ENCODE assay signal across 9 mouse cellular contexts in the genomic region with DNA sequence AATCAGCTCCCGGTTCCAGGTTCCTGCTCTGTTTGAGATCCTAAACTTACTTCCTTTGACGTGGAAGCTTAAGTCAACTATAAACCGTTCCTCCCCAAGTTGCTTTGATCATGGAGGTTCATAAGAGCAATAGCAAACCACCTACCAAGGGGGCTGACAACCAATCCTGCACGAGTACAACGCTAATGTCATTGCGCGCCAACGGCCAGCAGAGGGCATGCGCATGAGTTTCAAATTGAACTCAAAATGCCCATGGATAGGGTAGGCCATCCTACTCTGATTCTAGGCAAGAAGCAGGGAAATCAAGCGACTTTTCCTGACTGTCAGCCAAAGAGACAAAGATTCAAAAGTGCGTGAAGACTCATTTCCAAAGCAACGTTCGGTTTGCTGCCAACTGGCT. TPM values are rescaled to one million over a fixed set of nuclear protein-coding genes. Genes with fewer than 3 reads are reported as not detected.
DNase-seq lines count a peak whose midpoint lies in the region; ATAC-seq lines count a peak whose summit lies in the region.
"Had no signal": no experiment of that assay in that cellular context is flagged by ENCODE, and none has a peak within 500 bp of the region (broad histone marks: within the 10 kb centered on the region; RNA-seq: fewer than 3 reads in every experiment).

Gene Zfp37 (minus strand): TSS at position 279 of the 400 bp plus-strand sequence.

- peak in 1 of 2 experiments; percentile 13 for DNase-seq in frontal cortex, adult 2 months (ENCODE audit: extremely low spot score in 1 of 2, low spot score in 1 of 2)
- DNase-seq in frontal cortex, postnatal 10 days (ENCODE audit: low spot score in 2 of 2), result no peak
- peak; percentile 6 for DNase-seq in thymus, postnatal 14 days
- no peak for DNase-seq in thymus, adult 18-20 months
- DNase-seq in layer of hippocampus, postnatal 10 days (ENCODE audit: low spot score in 2 of 2), result no peak
- DNase-seq in retina, embryonic 14.5 days (ENCODE audit: low spot score), result peak; percentile 15
- no peak for DNase-seq in right cerebral cortex, postnatal 10 days (ENCODE audit: low spot score in 2 of 2)

- ATAC-seq in monocyte, adult 5-6 weeks (replicated peaks; ENCODE audit: insufficient number of reproducible peaks, low FRiP score, low TSS enrichment, poor library complexity, severe bottlenecking), result no peak

RNA-seq across cellular contexts. Expression of gene Zfp37, which starts in this region (rescaled TPM):
- 11.6 and 11.9 TPM in 2 replicates for polyA plus RNA-seq in frontal cortex, adult 2 months (2012; rRNA removed)
- 10 to 100 TPM; 23.0 to 28.1 TPM for total RNA-seq in layer of hippocampus, postnatal 10 days (2021)
- total RNA-seq in monocyte, adult 5-6 weeks (2017), result not detected in 3 replicates
- polyA plus RNA-seq: G1E had no signal

Comparison
In these comparisons a context has a peak if more than half of its experiments do, and no peak if none do; other contexts are left out.
1. RNA of gene Zfp37 (total RNA-seq): 23.0 to 28.1 TPM in layer of hippocampus, postnatal 10 days; not detected in monocyte, adult 5-6 weeks; every median in the first group is over 10 times any median in the second.
2. DNase-seq: peak in thymus, postnatal 14 days (single experiment) and retina, embryonic 14.5 days (single experiment); none in frontal cortex, postnatal 10 days (0 of 2), thymus, adult 18-20 months (0 of 2), layer of hippocampus, postnatal 10 days (0 of 2) and right cerebral cortex, postnatal 10 days (0 of 2).